Mouse (Mus musculus) brown adipose tissue, adult 24 weeks (tissue): ENCODE results near the gene Gm8720. TPM values are rescaled to one million over a fixed set of nuclear protein-coding genes. Genes with fewer than 3 reads are reported as not detected.
"Not testable (repeated sequence)": the region's sequence is repeated elsewhere in the genome, so short reads cannot be mapped to it uniquely, and the experiment has no call there.

Source experiments
- H3K27ac ChIP-seq: fragments of 200-500 bp; replicated peaks from 2 replicates; pipeline ENCODE4 v1.5.1; 2012; ENCODE audit warnings: low read depth, mild to moderate bottlenecking, low read length
- H3K4me1 ChIP-seq: fragments of 200-500 bp; 2 replicates; pipeline ENCODE4 v1.6.1; 2012; ENCODE audit warnings: low read length, mixed read lengths; ENCODE audit not compliant: control insufficient read depth, insufficient read depth, insufficient read length
- H3K4me3 ChIP-seq: fragments of 200-500 bp; 2 replicates; pipeline ENCODE4 v1.5.1; 2012; ENCODE audit warnings: low read depth, mild to moderate bottlenecking, low read length, moderate library complexity; ENCODE audit not compliant: insufficient read depth
- polyA plus RNA-seq: library from polyadenylated mRNA; stranded (reverse); fragments of >200 nt; gene quantifications from 2 replicates; pipeline ENCODE4 v1.2.4, GENCODE M21; 2012; ENCODE audit not compliant: missing spikeins, insufficient read depth, insufficient read length

Gm8720 gene
- polyA plus RNA-seq, result not detected in 2 replicates

DNA sequence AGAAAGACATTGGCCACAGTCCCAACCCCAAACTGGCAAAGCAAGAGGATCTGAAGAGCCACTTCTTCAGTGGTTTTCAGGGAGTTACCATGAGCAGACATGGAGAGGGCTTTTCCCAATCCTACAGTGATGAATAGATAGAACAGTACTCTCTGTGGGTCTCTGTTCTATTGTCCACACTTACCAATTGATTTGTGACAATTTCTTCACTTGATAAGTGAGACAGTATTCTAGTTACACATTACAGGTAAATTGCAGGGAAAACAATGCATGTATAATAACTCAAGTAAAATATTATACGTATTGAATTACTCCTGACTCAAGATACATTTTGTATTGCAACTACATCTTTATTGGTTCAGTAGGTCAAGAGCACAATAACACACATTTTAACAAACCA is at the start of gene Gm8720:
Gene Gm8720, minus strand, starts transcription at position 101 of the 400 bp plus-strand sequence.
- H3K4me1 ChIP-seq, H3K4me3 ChIP-seq, H3K27ac ChIP-seq: not testable (repeated sequence)

DNA sequence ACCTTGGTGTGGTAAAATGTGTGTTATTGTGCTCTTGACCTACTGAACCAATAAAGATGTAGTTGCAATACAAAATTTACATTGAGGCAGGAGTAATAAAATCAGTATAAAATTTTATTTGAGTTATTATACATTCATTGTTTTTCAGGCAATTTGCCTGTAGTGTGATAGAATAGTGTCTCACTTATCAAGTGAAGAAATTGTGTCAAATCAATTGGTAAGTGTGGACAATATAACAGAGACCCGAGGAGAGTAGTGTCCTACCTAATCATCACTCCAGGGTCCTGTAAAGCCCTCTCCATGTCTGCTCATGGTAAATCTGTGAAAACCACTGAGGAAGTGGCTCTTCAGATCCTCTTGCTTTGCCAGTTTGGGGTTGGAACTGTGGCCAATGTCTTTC is 12.0 kb downstream of the Gm8720 start, which contains the start of gene Vmn1r163:
Gene Vmn1r163, plus strand, starts transcription at position 301 of the 400 bp plus-strand sequence.
- H3K4me1 ChIP-seq, H3K27ac ChIP-seq, H3K4me3 ChIP-seq: not testable (repeated sequence)

DNA sequence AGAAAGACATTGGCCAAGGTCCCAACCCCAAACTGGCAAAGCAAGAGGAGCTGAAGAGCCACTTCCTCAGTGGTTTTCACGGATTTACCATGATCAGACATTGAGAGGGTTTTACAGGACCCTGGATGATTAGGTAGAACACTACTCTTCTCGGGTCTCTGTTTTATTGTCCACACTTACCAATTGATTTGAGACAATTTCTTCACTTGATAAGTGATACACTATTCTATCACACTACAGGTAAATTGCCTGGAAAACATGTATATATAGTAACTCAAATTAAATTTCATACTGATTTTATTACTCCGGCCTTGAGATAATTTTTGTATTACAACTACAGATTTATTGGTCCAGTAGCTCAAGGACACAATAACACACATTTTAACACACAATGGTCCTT is 47.4 kb downstream of the Gm8720 start, which contains the start of gene Gm4216:
Gene Gm4216, minus strand, starts transcription at position 101 of the 400 bp plus-strand sequence.
- not testable (repeated sequence) for H3K27ac ChIP-seq, H3K4me1 ChIP-seq, H3K4me3 ChIP-seq

Other genes with a start within 250 kb of the Gm8720 start
- not detected in 2 replicates for gene Vmn1r159, start 223.9 kb downstream of the Gm8720 start, polyA plus RNA-seq
- gene Vmn1r160, start 196.2 kb downstream of the Gm8720 start, polyA plus RNA-seq, result not detected in 2 replicates
- not detected in 2 replicates for gene Gm4214, start 82.8 kb downstream of the Gm8720 start, polyA plus RNA-seq
- not detected in 2 replicates for gene Gm4216, start 47.5 kb downstream of the Gm8720 start, polyA plus RNA-seq
- not detected in 2 replicates for gene Vmn1r163, start 11.9 kb downstream of the Gm8720 start, polyA plus RNA-seq
- gene Gm10662, start 77.0 kb upstream of the Gm8720 start, polyA plus RNA-seq, result not detected in 2 replicates
- gene Vmn1r165, start 149.9 kb upstream of the Gm8720 start, polyA plus RNA-seq, result not detected in 2 replicates
- not detected in 2 replicates for gene Vmn1r166, start 184.2 kb upstream of the Gm8720 start, polyA plus RNA-seq
- gene Gm6902, start 211.4 kb upstream of the Gm8720 start, polyA plus RNA-seq, result not detected in 2 replicates
- gene Nlrp4e, start 233.7 kb upstream of the Gm8720 start, polyA plus RNA-seq, result not detected in 2 replicates